Mouse (Mus musculus) macrophage (primary cell): Measurements from ENCODE around the gene Uox. TPM values are rescaled to one million over a fixed set of nuclear protein-coding genes. Genes with fewer than 3 reads are reported as not detected.

Experiments used
- H3K27ac ChIP-seq: fragments of 350-480 bp; formaldehyde crosslinking; 2 replicates; pipeline ENCODE4 v1.9.0; 2021
- H3K36me3 ChIP-seq: fragments of 350-480 bp; formaldehyde crosslinking; 2 replicates; pipeline ENCODE4 v1.9.0; 2021; ENCODE audit errors: inconsistent target
- H3K4me3 ChIP-seq: fragments of 350-480 bp; formaldehyde crosslinking; 2 replicates; pipeline ENCODE4 v1.9.0; 2021; ENCODE audit errors: inconsistent target
- H3K79me2 ChIP-seq: fragments of 350-480 bp; formaldehyde crosslinking; 2 replicates; pipeline ENCODE4 v1.9.0; 2021; ENCODE audit errors: inconsistent target
- WGBS: methylation state at CpG from one replicate; pipeline ENCODE4 v1.1.7; 2026; ENCODE audit warnings: inconsistent platforms; ENCODE audit not compliant: missing documents; 5-methylcytosine and 5-hydroxymethylcytosine counted together
- polyA plus RNA-seq: library from polyadenylated mRNA; stranded (reverse); fragments of 250-400 nt; gene quantifications from 3 replicates; pipeline ENCODE4 v1.2.4, GENCODE M21; 2018; ENCODE audit warnings: inconsistent platforms
- total RNA-seq, 78 experiments: library from RNA; depleted of rRNA; stranded (reverse); fragments of 250-400 nt; gene quantifications; 1 replicate in 9 of 78; 2 replicates in 24 of 78; 3 replicates in 43 of 78; 4 replicates in 2 of 78; pipeline ENCODE4 v1.2.4; 2018; ENCODE audit warnings: inconsistent platforms in 56 of 78

Uox gene
- not detected for total RNA-seq (2018; cell fraction: chromatin; rRNA removed)
- total RNA-seq (2018; cell fraction: cytosol; rRNA removed) = not detected
- not detected for total RNA-seq (2018; cell fraction: nucleus; rRNA removed)
- not detected in 3 replicates for polyA plus RNA-seq

DNA sequence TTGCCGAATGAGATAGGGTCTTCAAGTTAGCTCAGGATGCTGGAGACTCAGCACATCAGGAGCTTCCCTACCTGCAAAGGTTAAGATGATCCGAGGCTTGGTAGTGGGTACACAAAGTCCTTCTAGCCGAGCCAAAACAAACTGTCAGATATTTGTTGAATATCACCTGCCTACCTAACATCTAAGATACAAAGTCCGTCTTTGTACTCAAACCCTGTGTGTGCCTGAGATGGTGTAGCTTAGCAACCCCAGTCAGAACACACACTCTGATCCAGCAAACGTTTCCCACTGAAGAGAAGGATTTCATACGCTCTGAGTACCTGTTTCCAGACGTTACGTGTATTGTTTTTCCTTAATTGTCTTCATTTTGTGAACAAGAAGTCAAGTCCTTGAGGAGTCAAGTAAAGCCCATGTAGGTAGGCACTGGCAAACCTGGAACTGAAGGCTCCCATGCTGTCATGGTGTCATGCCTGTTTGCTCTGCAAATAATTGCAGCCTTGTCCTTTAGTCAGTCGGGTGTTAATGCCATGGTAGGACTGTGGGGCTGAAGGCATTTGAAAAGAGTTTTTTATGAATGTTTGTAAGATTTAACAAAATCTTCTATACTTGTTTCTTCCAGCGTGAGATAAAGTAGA lies at the start of gene Uox:
TSS of gene Uox (plus strand) at position 279 of the 635 bp plus-strand sequence.
- Histone ChIP-seq H3K4me3 (no peak within 1 kb of the TSS), H3K36me3 (no peaks in the 10 kb centered on the region), H3K27ac (no peak within 1 kb of the TSS), H3K79me2 (no peaks in the 10 kb centered on the region)
- WGBS = 94% methylated on average over 10 of the region's 10 CpGs

- Histone ChIP-seq H3K36me3 (peaks cover 18% of the 10 kb centered on the region), H3K27ac (peak within 1 kb of the TSS; percentile 55), H3K79me2 (peaks cover 47% of the 10 kb centered on the region), H3K4me3 (peak within 1 kb of the TSS; percentile 77)
- under 1% methylated on average over 73 of the region's 82 CpGs for WGBS
Measured at GRCm38 (mm10) chr3:146520798-146521651, 49.2 kb upstream of the Uox start, which contains the start of gene Rpf1. TSS of gene Rpf1 (minus strand) at chr3:146521429.

DNA sequence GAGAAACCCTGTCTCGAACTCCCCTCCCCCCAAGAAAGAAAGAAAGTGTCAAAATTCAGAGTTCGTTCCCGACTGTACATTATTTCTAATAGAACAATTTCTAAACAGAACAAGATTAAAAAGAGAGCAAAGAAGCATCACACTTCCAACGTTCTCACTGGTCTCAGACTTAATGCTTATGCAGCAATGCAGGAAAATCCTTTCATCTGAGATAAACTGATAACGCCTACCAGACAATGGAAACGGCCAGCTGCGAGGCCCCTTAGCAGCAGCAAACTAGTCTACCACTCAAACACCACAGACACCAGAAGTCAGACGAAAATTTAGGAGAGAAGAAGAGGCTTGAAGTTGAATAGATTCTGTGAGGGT lies 48.6 kb upstream of the Uox start:
- Histone ChIP-seq H3K79me2 (peaks cover 41% of the 10 kb centered on the region), H3K27ac (peak overlapping the region; percentile 55), H3K4me3 (peak overlapping the region; percentile 77), H3K36me3 (peaks cover 13% of the 10 kb centered on the region)
- 29% methylated on average over 8 of the region's 8 CpGs for WGBS

GRCm38 (mm10) chr3:146528335-146528734 lies 41.9 kb upstream of the Uox start:
- 74% methylated on average over 2 of the region's 2 CpGs for WGBS
- Histone ChIP-seq H3K4me3 (no peak overlapping the region), H3K36me3 (no peaks in the 10 kb centered on the region), H3K27ac (no peak overlapping the region), H3K79me2 (no peaks in the 10 kb centered on the region)

DNA sequence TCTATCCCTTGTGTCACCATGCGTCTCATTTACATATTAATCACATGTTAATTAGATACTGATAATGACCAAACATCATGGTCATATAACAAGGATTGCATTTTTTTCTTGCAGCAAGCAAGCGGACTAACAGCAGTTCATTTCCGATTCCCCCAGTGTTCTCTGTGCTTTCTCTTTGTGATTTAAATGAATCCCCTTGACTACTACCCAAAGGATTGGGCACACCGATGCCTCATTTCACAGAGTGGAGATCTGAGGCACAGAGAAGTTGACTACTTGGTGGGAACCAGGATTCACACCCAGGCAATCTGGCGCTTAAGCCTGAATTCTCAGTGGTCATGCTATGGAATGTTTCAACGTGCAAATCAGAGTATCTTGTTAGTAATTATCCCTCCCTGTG lies 35.2 kb upstream of the Uox start:
- no peaks in the 10 kb centered on the region for H3K79me2 ChIP-seq
- no peak overlapping the region for H3K4me3 ChIP-seq
- H3K27ac ChIP-seq = no peak overlapping the region
- WGBS = 87% methylated on average over 6 of the region's 6 CpGs
- no peaks in the 10 kb centered on the region for H3K36me3 ChIP-seq

GRCm38 (mm10) chr3:146540521-146541273 lies 29.5 kb upstream of the Uox start:
- H3K36me3 ChIP-seq = no peaks in the 10 kb centered on the region
- H3K27ac ChIP-seq = no peak overlapping the region
- H3K4me3 ChIP-seq = no peak overlapping the region
- WGBS = 15% methylated on average over 4 of the region's 4 CpGs
- H3K79me2 ChIP-seq = no peaks in the 10 kb centered on the region

GRCm38 (mm10) chr3:146543632-146544031 lies 26.6 kb upstream of the Uox start:
- H3K27ac ChIP-seq = no peak overlapping the region
- no peak overlapping the region for H3K4me3 ChIP-seq
- 79% methylated on average over 1 of the region's 1 CpGs for WGBS
- H3K79me2 ChIP-seq = no peaks in the 10 kb centered on the region
- no peaks in the 10 kb centered on the region for H3K36me3 ChIP-seq

DNA sequence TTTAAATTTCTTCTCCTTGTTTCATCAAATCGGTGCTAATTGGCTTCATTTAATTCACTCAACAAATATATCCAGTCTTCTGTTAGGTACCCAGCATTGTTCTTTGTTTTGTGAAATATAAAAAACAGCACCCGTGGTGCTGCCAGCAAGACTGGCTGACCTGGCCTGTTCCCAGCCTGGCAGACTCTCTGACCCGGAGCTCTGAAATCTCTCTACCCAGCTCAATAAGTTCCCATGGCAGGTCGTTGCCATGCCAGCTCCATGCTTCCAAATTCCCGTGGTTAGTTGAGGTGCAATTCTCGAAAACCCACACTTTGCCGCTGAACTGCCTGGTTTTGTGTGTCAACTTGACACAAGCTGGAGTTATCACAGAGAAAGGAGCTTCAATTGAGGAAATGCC lies 15.4 kb upstream of the Uox start:
- H3K27ac ChIP-seq = no peak overlapping the region
- H3K79me2 ChIP-seq = no peaks in the 10 kb centered on the region
- no peaks in the 10 kb centered on the region for H3K36me3 ChIP-seq
- 92% methylated on average over 6 of the region's 7 CpGs for WGBS
- H3K4me3 ChIP-seq = no peak overlapping the region

DNA sequence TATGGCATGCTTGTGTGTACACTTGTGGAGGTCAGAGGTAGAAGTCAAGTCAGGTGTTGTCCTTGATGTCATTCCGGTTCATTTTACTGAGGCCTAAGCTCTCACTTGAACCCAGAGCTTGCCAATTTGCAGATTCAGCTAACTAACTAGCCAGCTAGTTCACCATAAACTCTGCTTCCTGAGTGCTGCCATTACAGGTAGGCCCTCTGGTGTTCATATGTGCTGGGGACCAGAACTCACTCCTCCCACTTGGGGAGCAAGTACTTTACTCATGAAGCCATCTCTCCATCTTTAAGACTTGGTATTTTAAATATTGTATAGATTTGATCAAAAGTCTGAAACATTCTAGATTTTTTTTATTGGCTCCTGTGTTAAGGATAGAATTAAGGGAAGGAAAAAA lies 13.7 kb upstream of the Uox start:
- H3K4me3 ChIP-seq = no peak overlapping the region
- no peaks in the 10 kb centered on the region for H3K36me3 ChIP-seq
- no peak overlapping the region for H3K27ac ChIP-seq
- 100% methylated on average over 1 of the region's 1 CpGs for WGBS
- H3K79me2 ChIP-seq = no peaks in the 10 kb centered on the region

- 92% methylated on average over 6 of the region's 6 CpGs for WGBS
- Histone ChIP-seq H3K79me2 (no peaks in the 10 kb centered on the region), H3K36me3 (no peaks in the 10 kb centered on the region), H3K4me3 (no peak overlapping the region), H3K27ac (no peak overlapping the region)
Measured at GRCm38 (mm10) chr3:146557507-146557906, 12.7 kb upstream of the Uox start.

DNA sequence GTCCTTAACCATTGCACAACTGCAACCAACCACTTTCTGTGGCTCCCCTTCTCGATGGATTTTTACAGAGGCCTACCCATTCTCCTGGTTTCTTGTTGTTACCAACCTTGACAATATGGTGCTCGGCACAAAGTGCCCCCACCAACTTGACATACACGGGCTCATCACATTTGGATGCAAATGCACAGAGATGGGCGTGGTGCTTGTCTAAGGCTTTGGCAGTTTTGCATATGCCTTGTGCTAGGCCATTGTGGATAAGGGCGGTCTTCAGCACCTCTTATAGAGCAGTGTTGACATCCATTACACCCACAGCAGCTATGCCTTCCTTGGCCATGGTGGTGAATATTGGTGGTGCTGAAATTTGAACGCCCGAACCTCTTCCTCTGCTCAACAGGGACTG lies 7.3 kb upstream of the Uox start:
- Histone ChIP-seq H3K27ac (no peak overlapping the region), H3K36me3 (no peaks in the 10 kb centered on the region), H3K4me3 (no peak overlapping the region), H3K79me2 (no peaks in the 10 kb centered on the region)
- 90% methylated on average over 7 of the region's 7 CpGs for WGBS

DNA sequence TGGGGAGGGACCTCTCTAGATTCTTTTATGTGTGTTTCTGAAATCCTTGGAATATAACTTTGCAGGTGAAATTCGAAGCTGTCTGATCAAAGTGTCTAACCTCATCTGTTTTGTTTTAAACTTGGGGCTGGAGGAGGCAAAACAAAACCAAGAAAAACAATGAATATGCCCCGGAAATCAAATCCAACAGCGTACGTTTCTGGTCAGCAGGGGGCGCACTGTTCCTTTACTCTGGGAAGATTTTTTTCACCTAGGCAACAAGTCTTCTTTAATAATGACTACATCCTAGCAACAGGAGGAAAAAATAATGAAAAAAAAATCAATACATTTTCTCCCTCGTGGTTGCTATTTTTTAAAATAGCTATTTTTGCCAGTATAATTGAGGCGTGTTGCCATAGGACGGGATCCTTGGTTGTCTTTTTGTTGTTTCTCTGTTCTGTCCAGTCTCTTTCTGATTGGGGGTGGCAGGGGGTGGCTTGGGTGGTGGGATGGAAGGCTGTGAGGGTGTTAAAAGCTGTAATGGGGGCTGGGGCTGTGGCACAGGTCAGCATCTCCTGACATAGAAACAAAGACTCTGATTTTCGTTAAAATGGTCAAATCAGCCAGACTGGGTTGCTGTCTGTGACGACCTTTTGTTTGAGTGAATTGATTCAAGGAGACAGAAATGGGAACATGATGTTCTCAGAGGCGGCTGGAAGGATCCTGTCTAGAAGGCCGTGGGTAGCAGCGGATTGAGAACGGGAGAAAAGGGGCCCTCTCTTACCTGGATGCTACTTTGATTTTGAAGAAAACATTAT lies 5.8 kb upstream of the Uox start:
- Histone ChIP-seq H3K36me3 (no peaks in the 10 kb centered on the region), H3K4me3 (no peak overlapping the region), H3K79me2 (no peaks in the 10 kb centered on the region), H3K27ac (no peak overlapping the region)
- 48% methylated on average over 14 of the region's 14 CpGs for WGBS

DNA sequence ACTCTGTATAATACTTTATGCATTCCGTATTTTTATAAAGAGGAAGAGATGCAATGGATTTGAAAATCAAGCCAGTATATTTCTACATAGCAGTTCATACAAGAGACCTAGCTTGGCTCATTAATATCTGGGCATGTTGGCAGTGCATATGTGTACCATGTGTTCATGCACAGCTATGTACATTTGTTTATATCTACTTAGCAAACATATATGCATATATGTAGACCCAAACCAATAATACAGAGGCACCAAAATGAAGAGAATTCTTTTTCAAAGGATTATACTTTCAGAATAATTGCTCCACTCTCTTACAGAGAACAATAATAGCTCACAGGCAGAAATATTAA lies 5.2 kb upstream of the Uox start:
- H3K4me3 ChIP-seq = no peak overlapping the region
- no peaks in the 10 kb centered on the region for H3K36me3 ChIP-seq
- H3K27ac ChIP-seq = no peak overlapping the region
- H3K79me2 ChIP-seq = no peaks in the 10 kb centered on the region
- WGBS = 100% methylated on average over 1 of the region's 1 CpGs

DNA sequence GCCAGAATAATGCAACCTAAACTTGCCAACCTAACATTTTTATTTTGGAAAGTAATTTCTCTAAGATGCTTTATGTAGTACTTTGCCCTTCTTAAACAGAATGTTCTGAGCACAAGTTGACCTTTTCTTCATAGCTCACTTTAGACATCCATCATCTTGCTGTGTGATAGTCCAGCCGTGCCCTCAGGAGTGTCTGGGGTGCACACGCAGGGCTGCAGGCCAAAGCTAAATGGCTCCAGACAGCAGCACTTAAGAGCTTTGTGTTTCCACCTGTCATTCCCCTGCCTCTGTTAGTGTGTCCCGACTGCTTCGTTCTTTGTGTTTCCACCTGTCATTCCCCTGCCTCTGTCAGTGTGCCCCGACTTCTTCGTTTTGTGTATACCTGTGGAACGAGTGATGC lies 2.9 kb upstream of the Uox start:
- WGBS = 89% methylated on average over 7 of the region's 7 CpGs
- H3K27ac ChIP-seq = no peak overlapping the region

More for the DNA sequence above, 2.9 kb upstream of the Uox start:
- Histone ChIP-seq H3K79me2 (no peaks in the 10 kb centered on the region), H3K36me3 (no peaks in the 10 kb centered on the region), H3K4me3 (no peak overlapping the region)
